Mouse (Mus musculus) urinary bladder, postnatal 36 days (tissue): ENCODE measurements around the gene Vmn2r54.
"Not testable (repeated sequence)": the region's sequence is repeated elsewhere in the genome, so short reads cannot be mapped to it uniquely, and the experiment has no call there.

Experiments used
- DNase-seq, 2 experiments: peaks; one replicate each; pipeline ENCODE4 v3.0.0; 2022; ENCODE audit warnings: low spot score in 2 of 2, mixed read lengths in 1 of 2

Vmn2r54 gene

DNA sequence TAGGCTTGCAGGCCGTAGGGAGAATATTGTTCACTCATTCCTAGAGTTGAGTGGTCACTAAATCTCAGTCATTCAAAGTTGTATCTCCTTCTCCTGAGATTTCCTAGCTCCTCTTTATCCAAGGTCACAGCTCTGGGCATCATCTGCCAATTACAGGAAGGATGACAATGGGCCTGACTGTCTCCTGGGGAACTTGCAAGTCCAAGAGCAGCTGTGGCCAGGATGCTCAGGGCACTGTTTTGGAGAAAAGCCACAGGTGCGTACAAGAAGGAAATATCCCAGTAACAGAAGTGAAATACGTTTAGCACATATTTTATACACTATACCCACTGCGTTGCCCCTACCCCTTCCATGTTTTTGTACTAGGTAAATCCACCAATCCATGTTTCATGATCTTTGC, at the start of gene Vmn2r54:
Gene Vmn2r54, minus strand, starts transcription at position 101 of the 400 bp plus-strand sequence.
- DNase-seq = not testable (repeated sequence)

DNA sequence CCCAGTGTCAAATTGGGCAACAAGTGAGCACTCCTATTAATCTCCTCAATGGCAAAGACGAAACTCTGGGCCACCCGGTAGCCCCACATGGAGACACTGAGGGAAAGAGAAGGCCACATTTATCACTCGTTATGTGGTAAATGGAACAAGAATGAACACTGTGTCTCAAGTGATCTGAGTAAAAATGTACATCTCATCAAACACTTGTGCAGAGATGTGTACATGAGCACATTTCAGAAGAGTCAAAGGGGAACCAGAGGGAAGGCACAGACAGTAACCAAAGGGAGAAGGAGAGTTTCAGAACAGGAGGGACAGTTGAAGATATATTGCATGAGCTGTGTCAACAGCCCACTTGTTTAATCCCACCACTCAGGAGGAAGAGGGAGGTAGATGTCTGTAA, 44.8 kb upstream of the Vmn2r54 start, which contains the start of gene Vmn2r55:
Gene Vmn2r55, minus strand, starts transcription at position 101 of the 400 bp plus-strand sequence.
- not testable (repeated sequence) for DNase-seq

- DNase-seq = no peak
These were observed 31.4 kb downstream of the Vmn2r54 start, which contains the start of gene Vmn2r53 for GRCm38 (mm10) chr7:12608688-12609087. TSS of gene Vmn2r53 (minus strand) at chr7:12608788.
